In the genomic region with DNA sequence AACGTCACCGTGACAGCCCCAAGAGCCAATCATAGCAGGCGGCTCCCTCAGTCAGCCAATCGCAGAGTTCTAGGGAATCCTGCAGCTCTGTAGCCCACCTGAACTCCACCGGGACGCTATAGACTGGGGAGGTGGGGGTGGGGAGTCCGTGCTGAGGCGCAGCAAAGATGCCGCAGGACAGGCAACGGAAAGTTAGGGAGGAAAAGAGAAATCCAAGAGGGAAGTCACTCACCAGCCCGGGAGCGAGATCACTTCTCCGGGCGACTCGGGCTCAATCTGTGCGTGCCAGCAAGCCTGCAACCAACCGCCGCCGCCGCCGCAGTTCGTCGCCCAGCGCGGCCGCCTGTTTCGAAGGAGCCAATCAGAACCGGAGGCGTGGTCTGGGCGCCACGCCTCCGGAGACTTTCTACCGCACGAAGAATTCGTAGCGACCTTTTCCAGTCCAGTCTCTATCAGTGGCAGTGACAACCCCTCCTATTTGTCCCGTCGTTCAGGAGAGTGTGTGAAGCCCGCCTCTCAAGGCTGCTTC, we compare ENCODE assay signal across 8 mouse cellular contexts. TPM values are rescaled to one million over a fixed set of nuclear protein-coding genes. Genes with fewer than 3 reads are reported as not detected.
A peak's percentile ranks its signal among the peaks of the same experiment; 100 is the strongest.
DNase-seq lines count a peak whose midpoint lies in the region; ATAC-seq lines count a peak whose summit lies in the region.

Gene Gas2l3 (minus strand): TSS at position 345 of the 529 bp plus-strand sequence.

- H3K4me1 ChIP-seq in forebrain, embryonic 10.5 days = peaks cover 20% of the 10 kb centered on the region
- peaks cover 16% of the 10 kb centered on the region for H3K4me1 ChIP-seq in heart, embryonic 15.5 days (replicated peaks)
- H3K4me1 ChIP-seq in liver, embryonic 12.5 days = peaks cover 28% of the 10 kb centered on the region

- peak within 1 kb of the TSS; percentile 69 for H3K9ac ChIP-seq in heart, embryonic 15.5 days
- H3K9ac ChIP-seq in liver, embryonic 12.5 days = peak within 1 kb of the TSS; percentile 69

- H3K27ac ChIP-seq in forebrain, embryonic 10.5 days = peak within 1 kb of the TSS; percentile 92
- H3K27ac ChIP-seq in heart, embryonic 15.5 days = peak within 1 kb of the TSS; percentile 86
- H3K27ac ChIP-seq in liver, embryonic 12.5 days = peak within 1 kb of the TSS; percentile 77

- peak; percentile 37 to 61 for DNase-seq in CD8-positive naive resting alpha-beta T cell, adult 2 months (ENCODE audit: low read depth in 2 of 2, low spot score in 2 of 2)
- DNase-seq in c-Kit-positive CD71-negative TER-119-negative erythroid progenitor cells, embryonic 14.5 days (ENCODE audit: low read depth) = peak; percentile 74
- DNase-seq in forebrain, embryonic 10.5 days (ENCODE audit: extremely low spot score, low spot score) = peak; percentile 87
- DNase-seq in kidney, postnatal 14 days = peak; percentile 92
- DNase-seq in naive thymus-derived CD4-positive, alpha-beta T cell, adult 2 months (ENCODE audit: low read depth) = peak; percentile 84
- peak; percentile 82 for DNase-seq in splenic B cell, adult 2 months (ENCODE audit: low read depth, low spot score)

- H3K4me3 ChIP-seq in forebrain, embryonic 10.5 days = peak within 1 kb of the TSS; percentile 73
- H3K4me3 ChIP-seq in heart, embryonic 15.5 days = peak within 1 kb of the TSS; percentile 75
- peak within 1 kb of the TSS; percentile 77 for H3K4me3 ChIP-seq in liver, embryonic 12.5 days

- H3K9me3 ChIP-seq in forebrain, embryonic 10.5 days = peaks cover 5% of the 10 kb centered on the region; the same call in 1 of the 2 replicates
- H3K9me3 ChIP-seq in heart, embryonic 15.5 days (replicated peaks) = no peaks in the 10 kb centered on the region
- 0 out of 2 replicates have a peak, but pooled peaks cover 4% of the 10 kb centered on the region for H3K9me3 ChIP-seq in liver, embryonic 12.5 days (replicated peaks)

- peak within 1 kb of the TSS; percentile 87 for H3K4me2 ChIP-seq in heart, embryonic 15.5 days
- peak within 1 kb of the TSS; percentile 84 for H3K4me2 ChIP-seq in liver, embryonic 12.5 days

- H3K36me3 ChIP-seq in forebrain, embryonic 10.5 days (replicated peaks) = peaks cover 8% of the 10 kb centered on the region
- H3K36me3 ChIP-seq in heart, embryonic 15.5 days = no peaks in the 10 kb centered on the region
- H3K36me3 ChIP-seq in liver, embryonic 12.5 days = peaks cover 8% of the 10 kb centered on the region
- H3K36me3 ChIP-seq in splenic B cell, adult 2 months (ENCODE audit: control insufficient read depth, insufficient read depth, low read length, poor library complexity, severe bottlenecking) = no peaks in the 10 kb centered on the region

- under 1% methylated on average over 39 of the region's 39 CpGs for WGBS in forebrain, embryonic 10.5 days
- 0% methylated on average over 38 of the region's 39 CpGs for WGBS in heart, embryonic 15.5 days
- under 1% methylated on average over 39 of the region's 39 CpGs for WGBS in liver, embryonic 12.5 days (ENCODE audit: insufficient replicate concordance)

- peak; percentile 88 for ATAC-seq in heart, embryonic 15.5 days (replicated peaks; ENCODE audit: insufficient number of reproducible peaks, insufficient read depth, low FRiP score, low read depth)
- peak; percentile 91 for ATAC-seq in liver, embryonic 12.5 days

- peaks cover 65% of the 10 kb centered on the region for H3K27me3 ChIP-seq in forebrain, embryonic 10.5 days (ENCODE audit: poor library complexity, severe bottlenecking)
- H3K27me3 ChIP-seq in heart, embryonic 15.5 days = no peaks in the 10 kb centered on the region
- H3K27me3 ChIP-seq in liver, embryonic 12.5 days (replicated peaks) = no peaks in the 10 kb centered on the region
- no peaks in the 10 kb centered on the region for H3K27me3 ChIP-seq in splenic B cell, adult 2 months (ENCODE audit: control insufficient read depth, insufficient read depth, low read length, poor library complexity, severe bottlenecking)

RNA-seq across cellular contexts. Expression of gene Gas2l3, which starts in this region (rescaled TPM):
- polyA plus RNA-seq in forebrain, embryonic 10.5 days (2016; fragmentation: Nextera tagmentation; extraction: Ambion mirVana) = 14.7 and 15.4 TPM in 2 replicates
- polyA plus RNA-seq in heart, embryonic 15.5 days (2015; fragmentation: Nextera tagmentation; extraction: Ambion mirVana) = 20.6 and 24.5 TPM in 2 replicates
- 6.7 and 8.0 TPM in 2 replicates for polyA plus RNA-seq in liver, embryonic 12.5 days (2016; fragmentation: Nextera tagmentation; extraction: Ambion mirVana)

Comparison
In these comparisons a context has a peak if more than half of its experiments do, and no peak if none do; other contexts are left out.
1. Peak in every context shown above with its lines: DNase-seq, ATAC-seq, H3K4me3 ChIP-seq and H3K27ac ChIP-seq.